Mouse (Mus musculus) c-Kit-positive CD71-negative TER-119-negative erythroid progenitor cells, embryonic 14.5 days (primary cell): ENCODE results near the gene Mctp1.
"Not testable (repeated sequence)": the region's sequence is repeated elsewhere in the genome, so short reads cannot be mapped to it uniquely, and the experiment has no call there.

Experiments used
- DNase-seq: peaks from one replicate; pipeline ENCODE4 v3.0.0-alpha.2; 2013; ENCODE audit warnings: low read depth

Gene Mctp1

GRCm38 (mm10) chr13:76482998-76483397, 98.7 kb downstream of the Mctp1 start:
- DNase-seq, result no peak

- no peak for DNase-seq
Observed at GRCm38 (mm10) chr13:76484086-76484709, 99.9 kb downstream of the Mctp1 start.

GRCm38 (mm10) chr13:76515896-76516295, 131.6 kb downstream of the Mctp1 start:
- no peak for DNase-seq

GRCm38 (mm10) chr13:76523170-76523569, 138.8 kb downstream of the Mctp1 start:
- DNase-seq, result no peak

GRCm38 (mm10) chr13:76527326-76527725, 143.0 kb downstream of the Mctp1 start:
- no peak for DNase-seq

GRCm38 (mm10) chr13:76527751-76528150, 143.4 kb downstream of the Mctp1 start:
- DNase-seq, result no peak

GRCm38 (mm10) chr13:76529915-76530314, 145.6 kb downstream of the Mctp1 start:
- no peak for DNase-seq

- DNase-seq, result no peak
Observed at GRCm38 (mm10) chr13:76530867-76531504, 146.7 kb downstream of the Mctp1 start.

GRCm38 (mm10) chr13:76547854-76548253, 163.5 kb downstream of the Mctp1 start:
- no peak for DNase-seq

- DNase-seq, result no peak
Observed at GRCm38 (mm10) chr13:76560918-76561317, 176.6 kb downstream of the Mctp1 start.

- DNase-seq, result no peak
Observed at GRCm38 (mm10) chr13:76561594-76561993, 177.3 kb downstream of the Mctp1 start.

- DNase-seq, result no peak
Observed at GRCm38 (mm10) chr13:76564061-76564460, 179.7 kb downstream of the Mctp1 start.

- no peak for DNase-seq
Observed at GRCm38 (mm10) chr13:76566024-76566423, 181.7 kb downstream of the Mctp1 start.

GRCm38 (mm10) chr13:76567448-76567847, 183.1 kb downstream of the Mctp1 start:
- DNase-seq, result no peak

- no peak for DNase-seq
Observed at GRCm38 (mm10) chr13:76568569-76569211, 184.4 kb downstream of the Mctp1 start.

- peak; percentile 65 for DNase-seq
Observed at GRCm38 (mm10) chr13:76579414-76579813, 195.1 kb downstream of the Mctp1 start.

- no peak for DNase-seq
Observed at GRCm38 (mm10) chr13:76585447-76585846, 201.1 kb downstream of the Mctp1 start.

- not testable (repeated sequence) for DNase-seq
Observed at GRCm38 (mm10) chr13:76590709-76591108, 206.4 kb downstream of the Mctp1 start.

- DNase-seq, result no peak
Observed at GRCm38 (mm10) chr13:76591189-76591588, 206.9 kb downstream of the Mctp1 start.

- DNase-seq, result no peak
Observed at GRCm38 (mm10) chr13:76591692-76592091, 207.4 kb downstream of the Mctp1 start.

- no peak for DNase-seq
Observed at GRCm38 (mm10) chr13:76592908-76593307, 208.6 kb downstream of the Mctp1 start.

GRCm38 (mm10) chr13:76597005-76597404, 212.7 kb downstream of the Mctp1 start:
- DNase-seq, result no peak

GRCm38 (mm10) chr13:76609425-76609824, 225.1 kb downstream of the Mctp1 start:
- DNase-seq, result no peak
